Mouse (Mus musculus) gonadal fat pad, adult 2 months (tissue): ENCODE measurements around the gene Zdhhc1. TPM values are rescaled to one million over a fixed set of nuclear protein-coding genes. Genes with fewer than 3 reads are reported as not detected.

Experiments used
- DNase-seq: peaks from one replicate; pipeline ENCODE4 v3.0.0-alpha.2; 2012; ENCODE audit warnings: low read depth
- polyA plus RNA-seq: library from polyadenylated mRNA; depleted of rRNA; stranded (reverse); fragments of >200 nt; gene quantifications from 2 replicates; pipeline ENCODE4 v1.2.3, GENCODE M21; 2012

Zdhhc1 gene
- polyA plus RNA-seq, 1 experiment, result 37.2 TPM

DNA sequence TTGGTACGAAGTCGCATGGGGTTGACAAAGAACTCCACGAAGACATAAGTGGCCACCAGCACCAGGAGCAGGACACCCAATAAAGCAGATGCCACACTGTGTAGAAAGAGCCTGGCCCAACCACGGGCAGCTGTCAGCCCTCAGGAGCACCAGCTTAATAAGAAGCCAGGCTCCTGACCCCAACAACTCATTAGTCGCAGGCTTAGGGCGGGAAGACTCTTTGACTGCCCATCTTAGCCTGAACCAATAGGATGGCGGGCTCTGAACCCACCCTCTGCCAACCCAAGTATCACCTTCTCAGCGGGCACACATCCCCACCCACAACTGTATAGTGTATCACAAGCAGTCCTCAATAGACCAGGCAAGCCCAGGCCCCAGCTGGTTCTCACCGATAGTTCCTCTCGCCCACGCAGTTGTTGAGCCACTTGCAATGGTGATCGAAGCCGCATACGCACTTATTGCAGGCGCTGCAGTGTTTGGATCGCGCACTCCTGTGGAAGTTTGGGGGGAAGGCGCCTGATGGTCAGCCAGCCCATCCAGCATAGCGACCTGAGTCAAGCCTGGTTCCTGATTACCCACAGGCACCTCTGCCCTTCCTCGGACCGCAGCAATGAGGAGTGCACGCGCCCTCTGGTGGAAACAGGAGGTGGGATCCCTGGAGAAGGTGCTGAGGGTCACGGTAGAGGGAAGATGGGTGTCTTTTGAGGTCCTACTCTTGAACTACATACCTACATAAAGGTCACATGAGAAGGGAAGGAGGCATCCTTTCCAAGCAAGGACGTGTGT is 19.9 kb downstream of the Zdhhc1 start:
- no peak for DNase-seq

DNA sequence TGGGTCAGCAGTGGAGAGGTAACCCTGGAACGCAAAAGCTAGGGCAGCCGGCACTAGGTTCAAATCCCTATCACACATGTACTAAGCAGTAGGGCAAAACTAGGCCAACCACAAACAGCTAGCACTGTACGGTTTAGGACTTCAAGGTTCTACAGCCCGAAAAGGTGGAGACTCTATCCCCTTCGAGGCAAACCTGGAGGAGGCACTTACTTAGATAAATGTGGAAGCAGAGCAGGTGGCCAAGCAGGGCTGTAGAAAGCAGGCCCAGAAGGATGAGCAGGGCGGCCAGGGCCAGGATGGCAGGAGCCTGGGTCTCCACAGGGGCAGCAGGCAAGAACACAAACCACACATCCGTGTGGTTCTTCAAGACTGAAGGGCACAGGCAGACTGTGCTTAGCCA is 20.5 kb downstream of the Zdhhc1 start:
- DNase-seq, result no peak

GRCm38 (mm10) chr8:105475742-105476141 is 21.0 kb downstream of the Zdhhc1 start:
- no peak for DNase-seq

DNA sequence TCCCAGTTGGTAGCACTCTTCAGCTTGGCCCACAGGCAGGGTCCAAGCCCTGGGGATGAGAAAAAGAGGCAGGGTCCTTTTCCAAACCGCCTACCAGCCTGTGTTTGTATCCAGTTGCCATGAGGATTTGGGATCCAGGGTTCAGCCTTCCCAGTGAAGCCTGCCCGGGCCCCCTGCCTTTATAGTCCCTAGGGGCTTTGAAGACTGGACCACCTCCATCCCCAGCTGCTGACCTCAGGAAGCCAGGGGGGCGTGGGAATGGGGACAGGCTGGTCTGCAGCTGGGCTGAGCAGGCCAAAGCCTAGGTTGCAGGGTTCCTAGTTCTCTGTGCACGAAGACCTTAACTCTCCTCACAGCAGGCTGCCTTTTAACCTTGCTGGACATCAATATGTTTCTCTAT is 21.4 kb downstream of the Zdhhc1 start:
- no peak for DNase-seq

GRCm38 (mm10) chr8:105474680-105475079 is 22.0 kb downstream of the Zdhhc1 start:
- DNase-seq, result no peak

- no peak for DNase-seq
These were observed 22.7 kb downstream of the Zdhhc1 start for GRCm38 (mm10) chr8:105473816-105474606.

- DNase-seq, result no peak
These were observed 23.7 kb downstream of the Zdhhc1 start for GRCm38 (mm10) chr8:105472983-105473382.

- no peak for DNase-seq
These were observed 24.2 kb downstream of the Zdhhc1 start for GRCm38 (mm10) chr8:105472414-105472932.

DNA sequence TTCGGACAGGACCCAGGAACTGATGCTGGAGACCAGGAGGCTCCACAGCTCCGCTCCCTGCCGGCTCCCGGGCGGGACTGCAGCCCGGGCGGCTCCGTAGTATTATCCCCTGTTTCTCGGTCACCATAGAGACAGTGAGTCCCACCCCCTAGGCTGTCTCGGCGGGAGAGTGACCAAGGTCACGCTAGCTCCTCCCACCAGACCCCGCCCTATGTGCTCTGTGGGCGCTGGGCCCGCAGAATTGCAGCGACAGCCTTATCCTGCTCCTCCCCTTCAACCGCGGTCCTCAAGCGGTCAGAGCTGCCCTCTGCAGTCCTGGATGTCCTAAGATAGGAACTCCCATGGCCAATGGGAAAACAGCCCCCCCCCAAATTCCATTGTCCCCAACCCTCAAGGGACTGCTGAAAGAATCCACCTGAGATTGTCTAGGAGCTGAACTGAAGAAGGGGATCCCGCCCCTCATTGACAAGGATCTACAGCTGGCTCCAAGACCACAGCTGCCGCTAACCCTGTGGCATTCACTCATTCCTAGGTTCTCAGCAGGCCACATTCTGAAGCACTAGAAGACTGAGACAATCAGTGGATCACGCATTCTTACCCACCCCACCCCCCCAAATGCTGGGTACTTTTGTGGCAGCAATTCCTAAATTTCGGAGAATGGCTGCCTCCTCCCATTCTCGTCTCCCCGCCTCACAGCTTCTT is 25.2 kb downstream of the Zdhhc1 start, which contains the start of gene Tppp3:
Gene Tppp3, minus strand, starts transcription at position 213 of the 702 bp plus-strand sequence.
- no peak for DNase-seq

GRCm38 (mm10) chr8:105470681-105471313 is 25.9 kb downstream of the Zdhhc1 start:
- no peak for DNase-seq

DNA sequence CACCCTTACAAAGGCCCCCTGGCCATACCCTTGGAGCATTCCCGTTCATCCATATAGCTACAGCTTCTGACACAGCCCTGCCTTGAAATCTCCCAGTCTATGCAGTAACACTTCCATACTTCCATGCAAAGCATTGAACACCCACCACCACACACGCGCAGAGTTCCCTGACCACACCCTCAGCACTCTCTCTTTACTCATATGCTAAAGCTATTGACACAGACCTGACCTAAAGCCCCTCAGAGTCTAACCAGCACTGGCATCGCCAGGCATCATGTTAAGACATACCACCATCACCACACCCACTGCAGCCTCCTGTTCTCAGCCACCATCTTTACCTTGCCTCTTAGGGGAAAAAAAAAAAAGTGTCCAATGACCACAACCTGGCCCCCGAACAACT is 26.4 kb downstream of the Zdhhc1 start:
- no peak for DNase-seq

GRCm38 (mm10) chr8:105469816-105470215 is 26.9 kb downstream of the Zdhhc1 start:
- DNase-seq, result no peak

GRCm38 (mm10) chr8:105469041-105469695 is 27.5 kb downstream of the Zdhhc1 start:
- no peak for DNase-seq

DNA sequence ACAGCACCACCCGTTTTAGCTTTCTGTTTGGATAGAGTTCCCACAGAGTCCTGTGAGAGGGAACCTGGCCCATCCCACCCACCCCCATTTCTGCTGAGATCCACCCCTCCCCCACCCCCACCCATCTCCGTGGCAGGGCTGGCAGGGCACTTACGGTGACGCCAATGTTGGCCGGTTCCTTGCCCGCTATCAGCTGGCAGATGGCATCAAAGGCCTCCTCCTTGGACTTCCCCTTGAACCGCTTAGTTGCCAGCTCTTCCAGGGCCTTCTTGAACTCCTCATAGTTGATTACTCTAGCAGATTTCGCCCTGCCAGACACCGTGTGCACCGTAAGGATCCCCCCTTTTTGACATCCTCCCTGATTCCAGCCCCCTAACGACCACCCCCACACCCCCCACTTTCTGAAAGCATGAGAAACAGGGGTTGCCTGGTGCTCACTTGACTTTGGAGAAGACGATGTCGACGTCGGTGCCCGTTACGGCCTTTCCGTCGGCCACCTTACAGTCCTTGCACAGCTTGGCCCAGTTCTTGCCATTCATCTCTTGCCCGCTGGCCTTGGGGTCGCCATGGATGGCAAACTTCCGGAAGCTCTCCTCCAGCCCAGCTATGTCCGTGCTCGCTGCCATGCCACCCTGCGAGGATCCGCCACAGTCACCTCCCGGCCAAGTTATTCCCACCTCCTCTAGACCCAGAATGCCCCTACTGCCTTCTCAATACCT is 28.5 kb downstream of the Zdhhc1 start:
- no peak for DNase-seq

GRCm38 (mm10) chr8:105467396-105467985 is 29.2 kb downstream of the Zdhhc1 start:
- DNase-seq, result no peak

GRCm38 (mm10) chr8:105466700-105467291 is 29.9 kb downstream of the Zdhhc1 start:
- no peak for DNase-seq

DNA sequence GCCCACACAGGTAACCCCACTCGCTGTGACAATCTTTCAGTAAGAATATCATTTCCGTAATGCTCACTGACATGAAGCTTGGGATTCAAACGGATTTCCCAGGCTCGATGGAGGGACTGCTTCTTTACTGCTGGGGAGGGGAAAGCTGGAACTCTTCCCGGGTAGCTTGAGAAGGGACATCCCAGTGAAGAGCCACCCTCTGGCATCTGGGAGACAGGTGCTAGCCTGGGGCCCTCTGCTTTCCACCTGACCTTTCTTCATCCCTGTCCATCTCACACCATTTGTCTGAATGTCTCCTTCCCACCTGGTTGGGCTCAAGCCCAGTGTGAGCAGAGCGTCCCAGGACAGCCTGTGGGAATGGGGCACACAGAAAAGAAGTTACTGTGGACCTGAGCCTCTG is 30.5 kb downstream of the Zdhhc1 start:
- no peak for DNase-seq

DNA sequence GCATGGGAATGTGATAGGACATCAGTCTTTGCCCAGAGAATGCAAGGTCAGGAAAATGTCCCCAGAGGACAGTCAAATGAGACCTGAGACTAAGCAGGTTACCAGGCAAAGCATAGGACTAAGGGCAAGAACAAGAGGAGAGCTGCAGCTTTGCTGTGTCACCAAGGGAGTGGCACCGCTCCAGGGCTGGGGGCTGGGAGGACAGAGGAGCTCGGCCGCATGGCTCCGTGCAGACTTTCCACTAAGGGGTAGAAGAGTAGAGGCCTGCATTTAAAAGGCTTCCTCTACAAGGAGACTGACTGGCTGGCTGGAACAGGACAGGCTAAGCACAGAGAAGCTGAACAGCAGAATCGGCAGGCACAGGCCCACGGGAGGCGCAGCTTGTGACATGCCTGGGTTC is 32.1 kb downstream of the Zdhhc1 start:
- no peak for DNase-seq

DNA sequence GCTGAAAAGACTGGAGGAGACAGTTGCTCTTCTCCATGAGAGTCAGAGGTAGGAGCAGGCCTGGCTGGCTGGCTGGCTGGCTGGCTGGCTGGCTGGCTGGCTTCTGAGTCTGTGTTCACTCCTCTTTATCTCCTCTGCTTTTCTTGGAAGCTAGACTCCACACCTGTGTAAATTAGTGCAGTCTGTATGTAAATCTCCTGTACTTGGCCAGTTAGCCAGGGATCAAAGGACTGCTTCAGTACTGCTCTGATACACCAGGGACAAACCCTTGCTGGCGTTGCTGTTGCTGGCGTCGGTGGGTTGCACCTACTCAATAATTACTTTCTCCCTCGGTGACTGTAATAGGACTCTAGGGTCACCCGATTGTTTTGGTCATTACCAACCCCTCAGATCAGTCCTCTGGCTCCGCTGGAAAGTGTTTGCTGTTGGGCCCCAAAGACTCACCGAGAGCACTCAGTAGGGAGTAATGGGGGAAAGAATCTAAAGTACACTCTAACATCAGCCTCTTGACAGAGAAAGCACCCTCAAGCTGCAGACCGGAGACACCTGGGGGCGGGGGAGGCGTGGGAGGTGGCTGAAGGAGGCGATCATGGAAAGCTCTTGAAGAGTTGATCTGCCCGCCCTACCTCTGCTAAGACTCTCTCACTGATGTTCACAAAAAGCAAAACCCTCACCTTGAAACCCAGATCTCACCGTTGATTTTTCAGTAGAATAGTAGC is 35.5 kb downstream of the Zdhhc1 start:
- DNase-seq, result no peak
